Mouse (Mus musculus) hindbrain, postnatal 0 days (tissue): ENCODE data around the gene Prr3. TPM values are rescaled to one million over a fixed set of nuclear protein-coding genes. Genes with fewer than 3 reads are reported as not detected.
"Not testable (repeated sequence)": the region's sequence is repeated elsewhere in the genome, so short reads cannot be mapped to it uniquely, and the experiment has no call there.

Experiments used
- ATAC-seq: fragments of 200-750 bp; cut with Nextera tagmentation; 2 replicates; pipeline ENCODE4 v1.8.0; 2017; ENCODE audit warnings: mild to moderate bottlenecking, moderate TSS enrichment, moderate library complexity
- DNase-seq: peaks from one replicate; pipeline ENCODE4 v3.0.0-alpha.2; 2015; ENCODE audit warnings: low spot score
- H3K27ac ChIP-seq: fragments of 300-500 bp; sonication (generic); 2 replicates; pipeline ENCODE4 v1.5.1; 2014; ENCODE audit warnings: mild to moderate bottlenecking
- H3K27me3 ChIP-seq: fragments of 300-500 bp; sonication (generic); 2 replicates; pipeline ENCODE4 v1.6.1; 2014; ENCODE audit warnings: low read length, mixed read lengths; ENCODE audit not compliant: insufficient read depth
- H3K36me3 ChIP-seq: fragments of 300-500 bp; sonication (generic); 2 replicates; pipeline ENCODE4 v1.6.1; 2014; ENCODE audit warnings: low read length, mixed read lengths; ENCODE audit not compliant: insufficient read depth
- H3K4me1 ChIP-seq: fragments of 300-500 bp; sonication (generic); 2 replicates; pipeline ENCODE4 v1.6.1; 2014; ENCODE audit warnings: antibody characterized with exemption, low read length, mixed read lengths; ENCODE audit not compliant: insufficient read depth
- H3K4me2 ChIP-seq: fragments of 300-500 bp; sonication (generic); 2 replicates; pipeline ENCODE4 v1.6.1; 2014; ENCODE audit warnings: low read depth, mild to moderate bottlenecking, low read length, moderate library complexity, mixed read lengths
- H3K4me3 ChIP-seq: fragments of 300-500 bp; sonication (generic); 2 replicates; pipeline ENCODE4 v1.5.1; 2014; ENCODE audit warnings: low read length
- H3K9ac ChIP-seq: fragments of 300-500 bp; sonication (generic); replicated peaks from 2 replicates; pipeline ENCODE4 v1.6.1; 2014; ENCODE audit warnings: mild to moderate bottlenecking, low read length, moderate library complexity, mixed read lengths
- H3K9me3 ChIP-seq: fragments of 300-500 bp; sonication (generic); 2 replicates; pipeline ENCODE4 v1.6.1; 2016; ENCODE audit warnings: low read length, mixed read lengths
- CTCF ChIP-seq: IDR thresholded peaks from 2 replicates; pipeline ENCODE4 v1.5.1; 2016; ENCODE audit warnings: antibody characterized with exemption, control low read depth, low read depth
- WGBS: fragments of 180-500 bp; shearing (Covaris S2); extraction: QIAGEN DNeasy Blood & Tissue Kit; methylation state at CpG from one replicate; pipeline ENCODE4 v1.1.7; 2014; 5-methylcytosine and 5-hydroxymethylcytosine counted together
- polyA plus RNA-seq: library from polyadenylated mRNA; unstranded; fragments of >200 nt; fragmentation: Nextera tagmentation; extraction: Ambion mirVana; gene quantifications from 2 replicates; pipeline ENCODE4 v1.2.1, GENCODE M21; 2015
- total RNA-seq: library from RNA; depleted of rRNA; stranded (reverse); fragments of >200 nt; gene quantifications from 2 replicates; pipeline ENCODE4 v1.2.3, GENCODE M21; 2014

Prr3 gene
- total and polyA plus RNA-seq, 2 experiments from 2014 or later: 46.7 to 81.9 TPM

DNA sequence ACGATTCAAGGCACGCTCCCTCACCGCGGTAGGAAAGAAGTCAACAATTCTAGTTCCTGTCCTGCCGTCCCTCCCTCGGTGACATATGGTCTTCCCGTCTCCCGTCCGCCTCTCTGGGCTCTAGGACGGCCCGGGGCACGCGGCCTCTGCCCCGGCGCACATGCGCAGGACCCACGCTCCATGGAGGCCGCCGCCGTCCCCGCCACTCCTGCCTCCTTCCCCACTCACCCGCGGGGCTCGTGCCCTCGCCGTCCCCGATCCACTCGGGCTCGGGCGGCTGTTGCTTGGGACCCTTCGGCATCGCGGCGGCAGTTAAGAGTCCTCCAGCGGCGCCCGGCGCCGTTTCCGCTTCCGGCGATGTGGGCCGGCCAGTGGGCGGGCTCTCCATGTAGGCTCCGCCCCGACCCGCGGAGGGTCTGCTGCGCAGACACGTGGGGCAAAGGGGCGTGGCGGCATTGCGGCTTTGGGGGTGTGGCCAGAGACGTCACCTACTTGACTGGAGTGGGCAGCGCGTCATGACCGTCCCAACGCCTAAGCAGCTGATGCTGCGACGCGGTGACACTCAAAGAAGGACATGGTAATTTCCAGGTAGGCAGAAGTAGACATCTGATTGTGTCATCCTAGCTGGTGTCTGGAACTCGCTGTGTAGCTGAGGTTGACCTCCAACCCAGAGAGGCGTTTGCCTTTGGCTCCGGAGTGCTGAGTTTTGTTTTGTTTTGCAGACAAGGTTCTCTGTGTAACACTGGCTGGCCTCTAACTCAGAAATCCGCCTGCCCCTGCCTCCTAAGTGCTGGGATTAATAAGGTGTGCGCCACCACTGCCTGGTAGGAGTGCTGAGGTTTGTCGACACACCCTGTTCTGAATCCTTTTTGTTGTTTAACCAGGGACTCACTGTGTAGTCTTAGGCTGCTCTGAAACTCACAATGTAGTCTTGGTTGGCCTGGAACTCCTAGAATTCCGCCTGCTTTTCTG, 10.3 kb downstream of the Prr3 start, which contains the start of gene Abcf1:
Abcf1 (minus strand) TSS at position 344 of the 972 bp plus-strand sequence.
- WGBS: under 1% methylated on average over 67 of the region's 68 CpGs
- H3K4me3 ChIP-seq: peak within 1 kb of the TSS; percentile 88
- 0 out of 2 replicates have a peak, but pooled peaks cover 9% of the 10 kb centered on the region for H3K4me1 ChIP-seq
- peak; percentile 98 for ATAC-seq
- no peak for TF ChIP-seq CTCF
- DNase-seq: peak; percentile 99
- H3K36me3 ChIP-seq: peaks cover 9% of the 10 kb centered on the region; the same call in 1 of the 2 replicates
- no peaks in the 10 kb centered on the region for H3K27me3 ChIP-seq
- H3K9ac ChIP-seq: peak within 1 kb of the TSS; percentile 73
- H3K4me2 ChIP-seq: peak within 1 kb of the TSS; percentile 73
- no peaks in the 10 kb centered on the region for H3K9me3 ChIP-seq
- H3K27ac ChIP-seq: peak within 1 kb of the TSS; percentile 85

DNA sequence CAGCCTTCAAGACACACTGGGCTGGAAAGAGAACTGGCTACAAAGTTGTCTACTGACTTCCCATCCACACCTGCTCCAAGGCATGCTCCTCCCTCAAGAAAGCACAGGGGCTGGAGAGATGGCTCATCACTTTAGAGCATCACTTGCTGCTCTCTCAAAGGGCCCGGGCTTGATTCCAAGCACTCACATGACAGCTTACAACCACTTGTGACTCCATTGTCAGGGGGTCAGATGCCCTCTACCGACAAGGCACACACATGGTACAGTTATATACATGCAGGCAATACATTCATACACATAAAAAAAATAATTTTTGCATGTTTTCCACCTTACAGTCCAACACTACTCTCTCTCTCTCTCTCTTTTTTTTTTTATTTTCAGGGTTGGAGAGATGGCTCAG, 12.4 kb downstream of the Prr3 start:
- Histone ChIP-seq H3K4me1 (0 out of 2 replicates have a peak, but pooled peaks cover 9% of the 10 kb centered on the region), H3K27me3 (no peaks in the 10 kb centered on the region), H3K27ac (no peak overlapping the region), H3K9ac (no peak overlapping the region), H3K36me3 (peaks cover 17% of the 10 kb centered on the region), H3K4me2 (no peak overlapping the region), H3K9me3 (no peaks in the 10 kb centered on the region), H3K4me3 (no peak overlapping the region)
- 86% methylated on average over 2 of the region's 2 CpGs for WGBS
- DNase-seq (no peak), ATAC-seq (no peak)
- TF ChIP-seq CTCF: no peak

DNA sequence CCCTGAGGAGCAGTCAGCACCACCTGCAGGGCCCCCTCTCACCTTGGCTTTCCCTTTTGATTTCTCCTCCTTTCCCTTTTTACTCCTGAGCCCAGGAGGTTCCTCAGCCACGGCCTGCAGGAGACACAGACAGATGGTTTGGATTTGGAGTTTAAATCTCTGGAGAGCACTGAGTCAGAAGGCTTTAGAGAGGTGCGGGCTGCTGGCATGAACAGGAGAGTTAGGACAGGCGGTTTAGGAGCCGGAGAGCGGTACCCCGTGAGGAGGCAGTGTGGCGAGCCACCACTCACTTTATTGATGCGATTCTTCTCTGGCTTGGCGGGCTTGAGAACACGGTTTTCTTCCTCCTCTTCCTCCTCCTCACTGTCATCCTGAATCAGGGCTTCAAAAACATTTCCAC, 16.8 kb downstream of the Prr3 start:
- Histone ChIP-seq H3K9ac (no peak overlapping the region), H3K4me1 (0 out of 2 replicates have a peak, but pooled peaks cover 4% of the 10 kb centered on the region), H3K36me3 (peaks cover 53% of the 10 kb centered on the region), H3K9me3 (no peaks in the 10 kb centered on the region), H3K27me3 (no peaks in the 10 kb centered on the region), H3K4me3 (no peak overlapping the region), H3K27ac (no peak overlapping the region), H3K4me2 (no peak overlapping the region)
- 87% methylated on average over 10 of the region's 10 CpGs for WGBS
- DNase-seq (no peak), ATAC-seq (no peak)
- no peak for TF ChIP-seq CTCF

DNA sequence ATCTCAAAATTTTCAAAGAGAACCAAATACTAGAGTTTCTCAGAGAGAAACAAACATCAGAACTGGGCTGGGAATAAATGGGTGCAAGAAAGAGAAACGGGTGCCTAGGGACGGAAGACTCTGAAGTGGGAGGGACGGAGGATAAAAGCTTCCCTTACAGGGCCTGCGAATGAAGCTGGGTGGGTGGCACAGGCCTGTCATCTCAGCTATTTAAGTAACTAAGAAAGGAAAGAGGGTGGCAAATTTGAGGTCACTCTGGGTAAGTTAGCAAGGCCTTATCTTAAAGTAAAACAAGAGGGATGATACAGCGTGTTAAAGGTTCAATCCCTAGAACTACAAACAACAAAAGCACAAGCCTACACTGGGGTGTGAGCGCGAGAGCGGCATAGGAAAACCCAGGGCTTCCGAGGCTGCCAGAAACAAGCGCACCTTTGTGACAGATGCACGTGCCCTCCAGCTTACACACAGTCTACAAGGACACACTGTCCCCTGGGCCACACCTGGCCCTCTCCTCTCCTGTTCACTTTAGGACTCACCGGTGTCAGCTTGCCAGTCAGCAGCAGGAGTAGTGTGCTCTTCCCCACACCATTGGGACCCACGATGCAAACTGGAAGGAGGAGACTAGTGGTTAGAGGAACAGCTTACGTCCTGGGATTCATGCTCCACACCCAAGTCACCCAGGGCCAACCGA, 21.4 kb downstream of the Prr3 start:
- Histone ChIP-seq H3K4me1 (no peaks in the 10 kb centered on the region), H3K4me3 (no peak overlapping the region), H3K36me3 (peaks cover 74% of the 10 kb centered on the region), H3K27ac (no peak overlapping the region), H3K27me3 (no peaks in the 10 kb centered on the region), H3K9ac (no peak overlapping the region), H3K9me3 (no peaks in the 10 kb centered on the region), H3K4me2 (no peak overlapping the region)
- WGBS: 96% methylated on average over 15 of the region's 15 CpGs
- no peak for DNase-seq
- TF ChIP-seq CTCF: no peak
- no peak for ATAC-seq

DNA sequence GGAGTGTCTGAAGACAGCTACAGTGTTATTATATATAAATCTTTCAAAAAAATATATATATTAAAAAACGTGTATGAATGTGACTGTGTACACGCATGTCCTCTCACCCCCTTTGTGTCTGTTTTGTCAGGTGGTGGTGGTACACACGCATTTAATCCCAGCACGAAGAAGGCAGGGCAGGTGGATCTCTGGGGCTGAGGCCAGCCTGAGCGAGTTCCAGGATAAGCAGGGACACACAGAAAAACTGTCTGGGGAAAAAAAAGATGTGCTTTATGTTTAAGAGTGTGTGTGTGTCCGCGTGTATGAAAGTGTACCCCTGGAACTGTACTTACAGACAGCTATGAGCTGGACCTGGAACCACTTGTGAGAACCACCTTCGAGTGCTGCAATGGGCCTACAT, 25.4 kb downstream of the Prr3 start:
- 75% methylated on average over 8 of the region's 8 CpGs for WGBS
- DNase-seq (no peak), ATAC-seq (no peak)
- Histone ChIP-seq H3K4me1 (no peaks in the 10 kb centered on the region), H3K9ac (no peak overlapping the region), H3K27me3 (no peaks in the 10 kb centered on the region), H3K27ac (no peak overlapping the region), H3K4me2 (no peak overlapping the region), H3K4me3 (no peak overlapping the region), H3K9me3 (no peaks in the 10 kb centered on the region), H3K36me3 (peaks cover 37% of the 10 kb centered on the region)
- no peak for TF ChIP-seq CTCF

DNA sequence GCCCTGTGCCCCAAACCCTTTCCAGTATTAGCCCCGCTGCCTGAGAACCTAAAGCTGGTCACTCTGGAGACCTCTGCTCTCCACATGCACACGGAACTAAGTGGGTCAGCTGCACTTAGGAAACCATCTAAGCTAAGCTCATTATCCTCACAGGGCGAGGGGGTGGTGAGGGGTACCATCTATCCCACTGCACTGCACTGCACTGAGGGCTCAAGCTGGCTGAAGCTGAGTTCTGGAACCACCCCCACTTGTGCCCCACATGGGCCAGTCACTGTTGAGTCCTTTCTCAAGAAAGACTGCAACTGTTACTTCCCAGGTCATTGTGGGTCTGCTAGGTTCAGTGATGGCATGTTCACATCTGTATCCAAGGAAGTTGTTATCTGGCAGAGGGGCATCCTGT, 27.5 kb downstream of the Prr3 start:
- not testable (repeated sequence) for H3K4me2 ChIP-seq, H3K27ac ChIP-seq, H3K9ac ChIP-seq, H3K27me3 ChIP-seq, H3K4me1 ChIP-seq, H3K9me3 ChIP-seq, H3K4me3 ChIP-seq, DNase-seq
- H3K36me3 ChIP-seq: peaks cover 16% of the 10 kb centered on the region
- WGBS: 71% methylated on average over 2 of the region's 3 CpGs
- ATAC-seq: 0 out of 2 replicates have a peak, but pooled peaks have one; percentile 41

DNA sequence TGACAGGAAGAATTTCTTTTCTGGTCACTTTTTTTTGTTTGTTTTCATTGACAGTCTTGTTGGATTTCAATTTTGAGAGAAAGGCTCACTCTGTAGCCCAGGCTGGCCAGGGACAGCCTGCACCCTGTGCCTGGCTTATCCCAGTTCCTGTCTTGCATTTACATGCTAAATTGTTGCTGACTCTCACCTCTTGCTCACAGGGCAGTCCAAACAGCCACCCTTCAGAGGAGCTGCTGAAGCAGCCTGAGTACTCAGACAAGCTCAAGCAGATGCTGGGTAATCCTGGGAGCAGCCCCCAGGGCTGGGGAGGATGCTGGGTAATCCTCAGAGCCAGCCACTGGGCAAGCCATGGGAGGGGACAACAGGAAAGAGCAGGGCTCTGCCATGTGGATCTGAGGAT, 29.1 kb downstream of the Prr3 start:
- H3K4me3 ChIP-seq, ATAC-seq, DNase-seq, H3K27me3 ChIP-seq, H3K9ac ChIP-seq, H3K27ac ChIP-seq, H3K36me3 ChIP-seq, H3K9me3 ChIP-seq, H3K4me2 ChIP-seq, H3K4me1 ChIP-seq: not testable (repeated sequence)
